Mouse (Mus musculus) liver, postnatal 0 days (tissue): ENCODE measurements at regions not wholly inside any gene's neighbourhood (a gene's known extent, or its start where the extent isn't known, plus 50 kb on each side); places are given as distances from the start of the nearest gene placed in this dataset.

Experiments
- ATAC-seq: fragments of 200-750 bp; cut with Nextera tagmentation; 2 replicates; pipeline ENCODE4 v1.8.0; 2017; ENCODE audit warnings: mild to moderate bottlenecking, moderate library complexity
- DNase-seq: peaks from one replicate; pipeline ENCODE4 v3.0.0-alpha.2; 2016
- H3K27ac ChIP-seq: fragments of 300-500 bp; sonication (generic); 2 replicates; pipeline ENCODE4 v1.5.1; 2014; ENCODE audit warnings: antibody characterized with exemption, moderate library complexity, mild to moderate bottlenecking, low read depth
- H3K27me3 ChIP-seq: fragments of 300-500 bp; sonication (generic); 2 replicates; pipeline ENCODE4 v1.6.1; 2014; ENCODE audit warnings: low read length, control low read depth, mixed read lengths; ENCODE audit not compliant: insufficient read depth
- H3K36me3 ChIP-seq: fragments of 300-500 bp; sonication (generic); replicated peaks from 2 replicates; pipeline ENCODE4 v1.6.1; 2014; ENCODE audit warnings: mild to moderate bottlenecking, control low read depth, low read length, moderate library complexity, mixed read lengths; ENCODE audit not compliant: insufficient read depth
- H3K4me1 ChIP-seq: fragments of 300-500 bp; sonication (generic); 2 replicates; pipeline ENCODE4 v1.6.1; 2014; ENCODE audit warnings: antibody characterized with exemption, mild to moderate bottlenecking, control low read depth; ENCODE audit not compliant: insufficient read depth
- H3K4me2 ChIP-seq: fragments of 300-500 bp; sonication (generic); 2 replicates; pipeline ENCODE4 v1.6.1; 2014; ENCODE audit warnings: low read depth, mild to moderate bottlenecking, low read length, moderate library complexity, mixed read lengths
- H3K4me3 ChIP-seq: fragments of 300-500 bp; sonication (generic); 2 replicates; pipeline ENCODE4 v1.5.1; 2014; ENCODE audit warnings: low read depth, low read length
- H3K9ac ChIP-seq: fragments of 300-500 bp; sonication (generic); replicated peaks from 2 replicates; pipeline ENCODE4 v1.6.1; 2014; ENCODE audit warnings: mild to moderate bottlenecking, moderate library complexity
- H3K9me3 ChIP-seq: fragments of 300-500 bp; sonication (generic); 2 replicates; pipeline ENCODE4 v1.6.1; 2016; ENCODE audit warnings: mild to moderate bottlenecking, control low read depth, low read length, mixed read lengths
- CTCF ChIP-seq: sonication (generic); IDR thresholded peaks from 2 replicates; pipeline ENCODE4 v1.5.1; 2016; ENCODE audit warnings: antibody characterized with exemption, low read depth
- EP300 ChIP-seq: IDR thresholded peaks from 2 replicates; pipeline ENCODE4 v1.6.1; 2016; ENCODE audit warnings: antibody characterized with exemption, low read depth, mild to moderate bottlenecking
- WGBS: fragments of 180-500 bp; shearing (Covaris S2); extraction: QIAGEN DNeasy Blood & Tissue Kit; methylation state at CpG from one replicate; pipeline ENCODE4 v1.1.7; 2014; ENCODE audit not compliant: insufficient replicate concordance; 5-methylcytosine and 5-hydroxymethylcytosine counted together

GRCm38 (mm10) chr4:96969199-96969598, 184.2 kb upstream of the Gm12695 start:
- TF ChIP-seq CTCF (no peak), EP300 (no peak)
- no peak for ATAC-seq
- Histone ChIP-seq H3K9ac (no peak overlapping the region), H3K4me1 (no peaks in the 10 kb centered on the region), H3K9me3 (no peaks in the 10 kb centered on the region), H3K4me2 (no peak overlapping the region), H3K4me3 (no peak overlapping the region), H3K36me3 (no peaks in the 10 kb centered on the region), H3K27ac (no peak overlapping the region), H3K27me3 (no peaks in the 10 kb centered on the region)
- 77% methylated on average over 5 of the region's 5 CpGs for WGBS
- DNase-seq = no peak

DNA sequence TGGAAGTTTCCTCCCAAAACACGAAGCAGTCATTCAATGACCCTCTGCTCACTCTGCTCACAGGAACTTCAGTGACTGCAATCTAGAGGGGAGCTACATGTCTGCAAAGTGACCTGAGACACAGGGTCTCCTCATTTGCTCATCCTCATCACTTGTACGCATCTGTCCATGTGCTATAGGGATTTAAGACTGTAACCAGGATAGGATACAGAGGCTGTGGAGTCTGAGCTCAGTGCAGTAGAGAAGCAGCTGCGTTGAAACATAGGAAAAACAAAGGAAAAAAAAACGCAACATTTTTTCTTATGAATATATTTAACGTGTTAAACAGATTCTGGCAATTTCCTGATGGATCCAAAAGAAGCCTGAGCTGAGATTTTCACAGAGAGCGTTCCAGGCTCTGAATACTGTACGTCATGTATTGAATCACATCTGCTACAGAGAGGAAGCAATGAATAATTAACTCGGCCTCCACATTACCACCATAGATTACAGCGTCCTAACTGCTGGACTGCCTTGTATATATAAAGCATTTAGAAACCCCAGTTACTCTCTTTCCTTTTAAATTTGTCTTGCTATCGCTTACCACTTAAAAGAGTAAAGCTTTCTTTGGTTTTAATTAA, 183.7 kb upstream of the Gm12695 start:
- Histone ChIP-seq H3K27ac (no peak overlapping the region), H3K27me3 (no peaks in the 10 kb centered on the region), H3K9ac (no peak overlapping the region), H3K4me1 (no peaks in the 10 kb centered on the region), H3K4me3 (no peak overlapping the region), H3K9me3 (no peaks in the 10 kb centered on the region), H3K36me3 (no peaks in the 10 kb centered on the region), H3K4me2 (no peak overlapping the region)
- ATAC-seq (no peak), DNase-seq (no peak)
- TF ChIP-seq EP300 = no peak
- no peak for TF ChIP-seq CTCF
- 69% methylated on average over 10 of the region's 10 CpGs for WGBS
